10 mouse cellular contexts compared by ENCODE assay signal in the genomic region with DNA sequence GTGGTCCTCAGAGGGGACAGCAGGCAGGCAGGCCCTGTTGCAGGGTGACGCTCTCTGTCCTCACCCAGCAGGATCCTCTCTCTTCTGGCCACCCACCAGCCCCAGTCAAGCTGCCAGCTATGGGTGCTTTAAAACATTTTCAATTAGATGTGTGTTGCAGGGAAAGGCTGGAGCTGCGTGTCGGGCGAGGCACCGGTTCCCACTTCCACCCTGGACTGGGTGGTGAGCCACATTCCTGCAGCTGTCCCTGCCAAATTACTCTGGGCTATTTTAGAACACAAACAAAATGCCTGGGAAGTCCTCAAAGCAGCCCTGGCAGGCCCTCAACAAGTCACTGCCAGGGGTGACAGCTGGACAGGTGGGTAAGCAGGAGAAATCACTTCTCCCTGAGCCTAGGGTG. TPM values are rescaled to one million over a fixed set of nuclear protein-coding genes. Genes with fewer than 3 reads are reported as not detected.
A peak's percentile ranks its signal among the peaks of the same experiment; 100 is the strongest.
DNase-seq lines count a peak whose midpoint lies in the region; ATAC-seq lines count a peak whose summit lies in the region.
"Had no signal": no experiment of that assay in that cellular context is flagged by ENCODE, and none has a peak within 500 bp of the region (broad histone marks: within the 10 kb centered on the region; RNA-seq: fewer than 3 reads in every experiment).

No protein-coding gene starts in this region.

- H3K27me3 ChIP-seq in forebrain, embryonic 13.5 days: no peaks in the 10 kb centered on the region
- H3K27me3 ChIP-seq: hindbrain, embryonic 12.5 days had no signal

- H3K27ac ChIP-seq in forebrain, embryonic 13.5 days: no peak overlapping the region
- H3K27ac ChIP-seq: hindbrain, embryonic 12.5 days had no signal

- H3K9ac ChIP-seq in forebrain, embryonic 13.5 days: no peak overlapping the region
- H3K9ac ChIP-seq: hindbrain, embryonic 12.5 days had no signal

- H3K4me1 ChIP-seq in forebrain, embryonic 13.5 days: peaks cover 14% of the 10 kb centered on the region

- H3K4me2 ChIP-seq in forebrain, embryonic 13.5 days: no peak overlapping the region
- H3K4me2 ChIP-seq: hindbrain, embryonic 12.5 days had no signal

- H3K36me3 ChIP-seq in forebrain, embryonic 13.5 days (ENCODE audit: poor library complexity, severe bottlenecking): no peaks in the 10 kb centered on the region
- H3K36me3 ChIP-seq: hindbrain, embryonic 12.5 days had no signal

- H3K4me3 ChIP-seq in forebrain, embryonic 13.5 days: no peak overlapping the region
- H3K4me3 ChIP-seq: hindbrain, embryonic 12.5 days had no signal

- no peak for DNase-seq in frontal cortex, postnatal 14 days (ENCODE audit: low spot score in 2 of 2)
- peak; percentile 54 for DNase-seq in right cerebral cortex, adult 18-20 months
- DNase-seq in right cerebral cortex, postnatal 14 days: no peak
- peak; percentile 37 to 39 for DNase-seq in heart, postnatal 36 days
- DNase-seq in skeletal muscle tissue, adult 2 months (ENCODE audit: low read depth, low spot score): peak; percentile 36
- no peak for DNase-seq in adrenal gland, adult 18-20 months (ENCODE audit: low spot score in 2 of 2)
- DNase-seq: kidney, postnatal 14 days had no signal

- WGBS in forebrain, embryonic 13.5 days: 87% methylated on average over 5 of the region's 5 CpGs

- ATAC-seq in frontal cortex, adult (ENCODE audit: low TSS enrichment): peak; percentile 54; the same call in 1 of the 2 replicates
- ATAC-seq in forebrain, embryonic 13.5 days: no peak

- H3K9me3 ChIP-seq in forebrain, embryonic 13.5 days (replicated peaks): no peaks in the 10 kb centered on the region; the same call in 1 of the 2 replicates
- H3K9me3 ChIP-seq: hindbrain, embryonic 12.5 days had no signal

- intact Hi-C loops in heart, postnatal 36 days (cut with DNase I): no loop called here

RNA-seq across cellular contexts. Expression of a gene that starts 20.9 kb away (rescaled TPM):
- 1 to 10 TPM; 1.3 to 1.8 TPM for total RNA-seq in heart, postnatal 36 days (2021)
- total RNA-seq in adrenal gland, adult 18-20 months (2021): under 1 TPM; 0.33 to 0.86 TPM
- polyA plus RNA-seq in forebrain, embryonic 13.5 days (2015; fragmentation: Nextera tagmentation; extraction: Ambion mirVana): 0.67 and 1.4 TPM in 2 replicates

Comparison
In these comparisons a context has a peak if more than half of its experiments do, and no peak if none do; other contexts are left out.
1. DNase-seq: peak in right cerebral cortex, adult 18-20 months (single experiment), heart, postnatal 36 days (2 of 2) and skeletal muscle tissue, adult 2 months (single experiment); none in frontal cortex, postnatal 14 days (0 of 2), right cerebral cortex, postnatal 14 days (single experiment) and adrenal gland, adult 18-20 months (0 of 2).